Mouse (Mus musculus): ENCODE data around the gene Zfp326. TPM values are rescaled to one million over a fixed set of nuclear protein-coding genes. Genes with fewer than 3 reads are reported as not detected.

Gene Zfp326
- total RNA-seq, 2 experiments from 2014 or later: 6.2 to 9.5 TPM

DNA sequence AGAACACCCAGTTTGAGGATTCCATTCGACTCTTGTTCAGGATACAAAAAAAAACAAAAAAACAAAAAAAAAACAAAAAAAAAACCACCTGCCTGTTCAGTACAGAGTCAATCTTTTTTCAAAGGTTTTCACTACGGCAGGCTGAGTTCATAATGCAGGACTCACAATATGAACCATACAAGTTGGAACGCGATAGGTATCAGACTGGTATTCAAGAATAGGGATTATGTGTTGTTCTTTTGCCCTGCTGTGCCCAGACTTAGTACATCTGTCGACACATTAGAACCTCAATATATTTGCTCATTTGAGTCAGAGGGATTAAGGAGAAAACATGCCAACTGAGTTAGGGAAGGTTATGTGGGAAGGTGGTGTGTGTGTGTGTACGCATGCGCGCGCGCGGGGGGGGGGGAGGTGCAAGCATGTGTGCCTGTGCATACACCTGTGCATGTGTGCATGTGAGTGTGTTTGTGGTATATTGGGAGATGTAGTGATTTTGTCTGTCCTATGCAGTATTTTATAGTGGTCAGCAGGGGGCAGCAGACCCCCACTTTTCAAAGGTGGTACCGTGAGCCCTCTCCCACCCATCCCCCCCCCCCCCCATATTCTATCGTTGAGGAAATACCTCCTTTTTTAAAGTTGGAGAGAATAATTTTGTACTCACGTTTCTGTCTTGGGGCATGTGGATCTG, 49.3 kb downstream of the Zfp326 start:
- no peak for DNase-seq
- intact Hi-C loops (cut with DNase I): no loop called here

DNA sequence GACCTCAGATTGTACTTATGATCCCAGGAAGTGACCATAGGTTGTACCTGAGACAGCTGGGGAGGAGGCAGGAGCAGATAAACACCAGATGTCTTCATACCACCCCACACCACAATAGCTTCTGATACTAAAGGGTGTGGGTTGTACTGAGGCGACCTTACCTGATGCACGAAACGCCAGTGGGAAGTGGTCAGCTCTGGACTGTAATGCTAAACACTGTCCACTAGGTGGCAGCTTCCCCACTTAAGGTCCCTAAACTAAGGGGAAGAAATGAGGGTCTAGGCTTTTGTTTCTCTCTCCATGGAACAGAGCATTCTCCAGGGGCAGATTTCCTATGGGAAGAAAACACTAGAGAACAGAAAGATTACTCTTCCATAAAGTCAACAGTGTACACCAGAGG, 53.9 kb downstream of the Zfp326 start:
- intact Hi-C loops (cut with DNase I): no loop called here
- DNase-seq: no peak

DNA sequence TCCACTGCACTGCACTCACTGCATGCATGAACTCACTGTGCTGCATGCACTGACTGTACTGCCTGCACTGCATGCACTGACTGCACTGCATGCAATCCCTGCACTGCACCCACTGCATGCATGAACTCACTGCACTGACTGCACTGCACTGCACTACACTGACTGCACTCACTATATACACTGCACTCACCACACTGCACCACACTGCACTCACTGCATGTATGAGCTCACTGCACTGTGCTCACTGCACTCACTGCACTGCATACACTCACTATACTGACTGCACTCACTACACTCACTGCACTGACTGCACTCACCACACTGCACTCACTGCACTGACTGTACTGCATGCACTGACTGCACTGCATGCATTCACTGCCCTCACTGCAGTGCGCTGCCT, 56.0 kb downstream of the Zfp326 start:
- intact Hi-C loops (cut with DNase I): no loop called here
- DNase-seq: no peak

DNA sequence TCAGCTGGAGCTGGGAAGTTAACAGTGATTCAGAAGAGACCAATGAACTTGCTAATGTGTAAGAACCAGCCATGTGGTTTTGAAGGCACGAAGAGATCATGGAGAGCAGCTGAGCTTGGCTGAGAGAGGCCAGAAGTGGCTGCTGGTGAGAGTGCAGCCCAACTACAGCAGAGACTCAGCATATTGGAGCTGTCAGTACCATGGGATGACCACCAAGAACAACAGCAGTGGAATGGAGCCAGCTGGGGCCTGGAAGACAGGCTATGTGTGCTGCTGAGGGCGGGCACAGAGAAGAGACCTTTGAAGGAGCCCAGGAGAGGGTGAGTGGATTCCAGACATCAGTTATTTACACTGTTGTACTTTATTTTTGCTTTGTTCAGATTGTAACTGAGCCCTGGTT, 65.6 kb downstream of the Zfp326 start:
- intact Hi-C loops (cut with DNase I): no loop called here
- DNase-seq: no peak

Other genes with a start within 250 kb of the Zfp326 start
- gene Lrrc8d, start 176.6 kb upstream of the Zfp326 start, total RNA-seq (2021): 1 to 10 TPM; 3.0 to 4.4 TPM

All from gastrocnemius, postnatal 36 days (tissue).